Mouse (Mus musculus): ENCODE measurements at regions not wholly inside any gene's neighbourhood (a gene's known extent, or its start where the extent isn't known, plus 50 kb on each side); places are given as distances from the start of the nearest gene placed in this dataset.

GRCm38 (mm10) chr16:49965528-49966250, 165.4 kb downstream of the Cd47 start:
- DNase-seq (ENCODE audit: low read depth, low spot score) = peak; percentile 78

- DNase-seq (ENCODE audit: low read depth, low spot score) = no peak
Measured at GRCm38 (mm10) chr16:49966251-49966588, 165.9 kb downstream of the Cd47 start.

GRCm38 (mm10) chr16:49967110-49967509, 166.8 kb downstream of the Cd47 start:
- DNase-seq (ENCODE audit: low read depth, low spot score) = no peak

GRCm38 (mm10) chr16:49968291-49968870, 168.0 kb downstream of the Cd47 start:
- DNase-seq (ENCODE audit: low read depth, low spot score) = no peak

DNA sequence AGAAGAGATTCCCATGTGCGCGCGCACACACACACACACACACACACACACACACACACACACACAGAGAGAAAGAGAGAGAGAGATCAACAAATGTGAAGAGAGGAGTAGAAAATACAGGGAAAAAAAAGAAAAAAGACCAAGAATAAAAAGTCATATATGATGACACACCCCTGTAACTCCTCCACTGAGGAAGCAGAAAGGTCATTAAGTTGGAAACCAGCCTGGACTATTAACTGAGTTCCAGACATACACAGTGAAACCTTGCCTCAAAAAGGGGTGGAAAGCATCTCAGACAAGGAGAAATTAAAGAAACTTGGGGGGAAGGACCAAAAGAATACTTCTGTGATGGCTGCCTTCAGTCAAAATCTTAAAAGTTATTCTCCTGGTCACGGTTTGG, 168.7 kb downstream of the Cd47 start:
- no peak for DNase-seq (ENCODE audit: low read depth, low spot score)

DNA sequence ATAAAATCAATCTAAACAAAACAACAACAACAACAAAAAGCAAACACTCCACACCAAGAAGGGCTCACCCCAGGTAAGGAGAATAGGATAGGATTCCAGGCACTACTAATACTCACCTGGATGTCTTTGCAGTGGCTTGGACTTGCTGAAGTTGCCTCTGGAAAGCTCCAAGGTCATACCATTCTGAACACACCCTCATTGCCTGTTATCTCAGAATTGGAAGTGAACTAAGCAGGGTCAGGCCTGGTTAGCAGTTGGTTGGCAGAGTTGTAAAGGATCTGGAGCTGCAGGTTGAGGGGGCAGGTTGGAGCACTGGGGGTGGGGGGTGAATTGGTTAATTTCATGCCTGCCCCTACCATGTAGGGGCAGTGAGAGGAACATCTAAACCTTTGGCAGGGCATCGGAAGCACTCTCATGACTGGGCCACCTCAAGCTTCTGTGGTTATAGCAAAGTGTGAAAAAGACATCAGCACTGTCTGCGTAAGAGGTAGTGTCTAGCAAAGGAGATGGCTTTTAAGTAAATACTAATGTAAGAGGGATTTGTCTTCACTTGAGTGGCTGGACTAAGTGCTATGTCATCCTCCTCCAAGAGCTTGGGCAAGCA, 169.5 kb downstream of the Cd47 start:
- DNase-seq (ENCODE audit: low read depth, low spot score) = no peak

GRCm38 (mm10) chr16:49970297-49970804, 170.0 kb downstream of the Cd47 start:
- DNase-seq (ENCODE audit: low read depth, low spot score) = peak; percentile 70

DNA sequence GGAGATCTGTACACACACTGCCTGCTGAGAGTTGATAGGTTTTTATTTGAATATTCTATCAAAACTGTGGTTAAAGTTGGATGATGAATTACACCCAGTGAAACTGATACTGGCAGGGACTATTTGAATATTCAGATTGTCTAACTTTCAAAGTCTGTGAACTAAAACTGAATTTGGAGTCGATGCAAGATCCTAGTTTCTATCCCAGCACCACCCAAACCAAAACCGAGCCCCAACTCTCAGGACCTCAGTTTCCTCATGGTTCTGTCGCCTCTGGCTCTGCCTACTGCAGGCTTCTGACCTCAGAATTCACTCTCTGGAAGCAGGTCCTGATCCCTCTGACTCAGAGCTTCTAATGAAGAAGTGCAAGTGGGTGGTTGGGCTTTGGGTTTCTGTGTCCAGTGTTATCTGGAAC, 170.8 kb downstream of the Cd47 start:
- DNase-seq (ENCODE audit: low read depth, low spot score) = peak; percentile 61

- no peak for DNase-seq (ENCODE audit: low read depth, low spot score)
Measured at GRCm38 (mm10) chr16:49977276-49977675, 176.9 kb downstream of the Cd47 start.

- no peak for DNase-seq (ENCODE audit: low read depth, low spot score)
Measured at GRCm38 (mm10) chr16:49979426-49979940, 179.2 kb downstream of the Cd47 start.

GRCm38 (mm10) chr16:49980178-49980646, 179.9 kb downstream of the Cd47 start:
- DNase-seq (ENCODE audit: low read depth, low spot score) = no peak

DNA sequence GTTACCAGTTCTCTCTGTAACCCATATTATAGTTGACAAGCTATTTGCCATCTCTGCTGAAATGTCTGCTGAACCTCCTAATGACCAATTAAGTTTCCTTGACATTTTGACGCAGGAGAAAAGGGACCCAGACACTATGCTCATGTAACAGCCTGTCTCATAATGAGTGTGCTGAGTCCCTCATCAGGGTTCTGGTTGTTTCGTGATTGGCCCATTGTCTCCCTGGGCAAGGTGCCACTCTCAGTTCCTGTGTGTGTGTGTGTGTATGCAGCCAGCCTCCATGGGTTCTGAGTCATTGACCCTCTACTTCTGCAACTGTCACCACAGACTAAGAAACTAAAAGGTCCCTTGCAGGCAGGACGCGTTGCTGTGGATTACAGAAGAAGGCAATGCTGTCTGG, 181.8 kb downstream of the Cd47 start:
- DNase-seq (ENCODE audit: low read depth, low spot score) = peak; percentile 78

- DNase-seq (ENCODE audit: low read depth, low spot score) = no peak
Measured at GRCm38 (mm10) chr16:49985082-49986076, 185.0 kb downstream of the Cd47 start.

GRCm38 (mm10) chr16:49986954-49987353, 186.6 kb downstream of the Cd47 start:
- DNase-seq (ENCODE audit: low read depth, low spot score) = no peak

DNA sequence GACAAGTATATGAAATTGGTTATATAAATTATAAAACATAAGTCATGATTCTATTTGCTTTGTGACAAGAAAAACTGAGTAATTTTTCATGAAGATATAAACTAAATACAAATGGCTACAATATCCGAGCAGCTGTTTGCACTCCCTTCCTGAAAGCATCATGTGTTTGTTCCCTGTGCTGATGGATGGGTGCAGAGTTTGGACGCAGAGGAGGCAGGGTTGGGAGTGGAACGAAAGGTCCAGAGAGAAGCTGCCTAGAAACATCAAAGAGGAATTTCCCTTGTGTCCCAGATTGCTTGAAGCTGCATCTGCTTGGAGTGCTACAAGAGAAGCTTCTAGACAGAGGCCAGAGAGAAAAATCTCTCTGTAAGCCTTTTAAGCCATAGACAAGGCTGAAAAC, 195.5 kb downstream of the Cd47 start:
- no peak for DNase-seq (ENCODE audit: low read depth, low spot score)

DNA sequence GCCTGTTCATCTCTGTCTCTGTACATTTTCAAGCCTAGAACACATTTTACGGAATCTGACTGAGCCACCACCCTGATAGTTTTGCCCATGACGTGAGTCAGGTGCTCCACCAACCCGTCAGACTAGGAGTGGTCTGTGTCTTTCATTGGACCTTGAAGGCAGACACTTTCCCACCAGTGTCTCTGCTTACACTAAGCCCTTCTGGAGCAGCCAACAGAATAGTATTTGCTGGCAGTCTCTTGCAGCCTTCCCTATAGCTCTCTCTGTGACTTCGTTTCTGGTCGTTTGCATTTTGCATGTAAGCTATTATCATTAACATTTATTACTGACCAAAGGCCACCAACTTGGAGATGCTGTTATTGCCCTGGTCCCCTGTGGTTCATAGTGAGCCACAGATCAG, 196.3 kb downstream of the Cd47 start:
- DNase-seq (ENCODE audit: low read depth, low spot score) = no peak

DNA sequence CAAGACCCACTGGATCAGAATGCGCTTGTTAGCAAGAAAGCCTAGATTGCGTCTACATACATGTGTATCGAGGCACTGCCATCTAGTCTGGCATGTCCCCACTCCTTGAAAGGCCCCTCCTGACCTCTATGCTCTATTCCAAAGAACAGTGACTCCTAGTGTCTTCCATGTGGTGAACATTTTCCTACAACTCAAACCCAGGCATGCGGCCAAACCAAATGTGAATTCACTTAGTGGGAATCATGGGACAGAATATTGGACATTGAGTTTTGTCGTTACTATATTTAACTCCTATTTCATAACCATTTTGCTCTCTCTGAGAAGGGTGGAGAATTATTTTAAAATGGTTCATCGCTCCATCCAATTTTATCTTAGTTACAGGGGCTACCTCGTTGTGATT, 196.7 kb downstream of the Cd47 start:
- no peak for DNase-seq (ENCODE audit: low read depth, low spot score)

DNA sequence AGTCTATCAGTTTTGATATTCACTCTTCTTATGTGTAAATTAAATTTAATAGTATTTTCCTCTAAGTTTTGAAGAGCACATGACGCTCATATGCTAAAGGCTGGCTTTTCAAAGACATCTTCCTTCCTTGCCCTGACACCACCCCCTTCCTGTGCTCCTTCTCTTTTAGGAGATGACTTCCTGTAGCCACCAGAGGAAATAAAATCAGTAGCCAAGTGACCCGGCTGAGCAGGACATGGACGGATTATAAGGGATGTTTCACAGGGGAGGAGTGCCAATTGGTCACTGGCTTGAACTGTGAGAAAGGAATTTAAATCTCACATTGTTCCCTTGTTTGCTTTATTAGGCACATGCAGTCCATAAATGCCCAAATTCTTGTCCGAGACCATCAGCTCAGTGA, 200.5 kb downstream of the Cd47 start:
- no peak for DNase-seq (ENCODE audit: low read depth, low spot score)

DNA sequence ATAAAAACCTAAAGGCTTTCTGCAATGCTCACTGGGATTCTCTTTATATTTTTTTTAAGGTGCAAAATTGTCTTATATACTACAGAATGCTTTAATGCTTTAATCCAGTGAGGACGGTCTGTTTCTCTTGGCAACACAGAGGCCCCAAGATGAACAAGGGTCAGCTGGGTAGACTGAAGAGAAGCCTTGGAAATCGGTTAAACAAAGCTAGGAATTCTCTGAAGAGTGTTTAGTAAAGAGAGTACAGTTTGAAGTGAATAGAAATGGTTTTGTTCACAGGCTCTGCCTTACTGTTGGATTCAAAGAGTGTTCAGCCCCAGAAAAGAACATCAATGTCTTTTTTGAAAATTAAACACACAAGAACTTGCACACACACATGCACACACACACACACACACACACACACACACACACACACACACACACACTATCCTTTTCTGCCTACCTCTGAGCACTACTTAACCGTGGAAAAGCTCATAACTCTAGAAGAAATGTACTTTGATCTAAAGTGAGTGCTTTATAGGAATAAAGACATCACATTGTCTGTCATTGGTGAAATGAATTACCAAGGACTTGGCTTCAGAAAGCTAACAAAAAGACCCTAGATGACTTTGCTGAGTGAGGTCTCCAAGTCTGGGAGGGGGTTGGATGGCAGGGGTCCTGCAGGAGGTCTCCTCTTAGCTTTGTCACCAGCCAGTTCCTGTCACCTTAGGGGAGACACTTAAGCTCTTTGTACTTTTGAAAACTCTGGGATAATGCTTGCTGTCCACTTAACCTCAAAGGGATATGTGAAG, 201.5 kb downstream of the Cd47 start:
- DNase-seq (ENCODE audit: low read depth, low spot score) = no peak

DNA sequence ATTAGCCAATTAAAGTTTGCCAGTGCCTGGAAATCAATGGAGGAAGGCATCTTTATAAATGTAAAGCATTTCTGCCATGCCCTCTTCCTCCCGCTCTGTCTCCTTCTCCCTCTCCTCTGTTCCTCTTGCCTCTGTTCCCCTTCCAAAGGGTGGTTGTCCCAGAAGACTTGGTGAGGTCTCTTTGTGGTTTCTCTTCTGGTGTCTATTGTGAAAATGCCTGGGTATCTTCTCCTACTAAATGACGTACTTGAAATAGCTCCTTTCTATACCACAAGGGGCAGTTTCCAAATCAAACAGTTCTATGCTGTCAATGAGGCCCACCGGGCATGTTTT, 202.1 kb downstream of the Cd47 start:
- no peak for DNase-seq (ENCODE audit: low read depth, low spot score)

DNA sequence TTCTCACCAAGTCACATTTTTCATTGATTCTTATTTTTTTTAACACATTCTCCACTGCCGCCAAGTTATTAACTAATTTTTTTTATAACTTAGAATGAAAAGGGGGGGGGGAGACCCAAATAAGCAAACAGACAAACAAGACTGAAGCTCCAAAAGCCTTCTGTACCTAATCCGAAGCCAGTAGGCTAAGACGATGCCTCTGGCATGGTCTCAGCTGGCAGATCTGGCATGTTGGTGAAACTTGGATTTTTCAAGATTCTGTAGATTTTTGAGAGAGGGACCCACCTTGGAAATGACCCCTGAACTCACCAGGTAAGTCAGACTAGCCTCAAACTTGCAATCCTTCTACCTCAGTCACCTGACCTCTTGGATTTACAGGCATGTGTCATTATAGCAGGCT, 208.7 kb downstream of the Cd47 start:
- DNase-seq (ENCODE audit: low read depth, low spot score) = no peak
